Mouse (Mus musculus) cerebellum, adult 2 months (tissue): ENCODE results near the gene Pdlim7. TPM values are rescaled to one million over a fixed set of nuclear protein-coding genes. Genes with fewer than 3 reads are reported as not detected.
A peak's percentile ranks its signal among the peaks of the same experiment; 100 is the strongest.

Experiments used
- DNase-seq, 2 experiments: peaks; one replicate each; pipeline ENCODE4 v3.0.0; 2021
- H3K27ac ChIP-seq: fragments of 200-500 bp; 2 replicates; pipeline ENCODE4 v1.5.1; 2012; ENCODE audit warnings: low read length, control low read depth, inconsistent platforms; ENCODE audit not compliant: insufficient read depth
- H3K27me3 ChIP-seq: fragments of 200-500 bp; 2 replicates; pipeline ENCODE4 v1.6.1; 2012; ENCODE audit warnings: inconsistent platforms, mild to moderate bottlenecking, low read length, moderate library complexity; ENCODE audit not compliant: control insufficient read depth, insufficient read depth
- H3K4me1 ChIP-seq: fragments of 200-500 bp; 2 replicates; pipeline ENCODE4 v1.6.1; 2011; ENCODE audit warnings: low read length; ENCODE audit not compliant: control insufficient read depth, insufficient read depth
- H3K4me3 ChIP-seq: fragments of 200-500 bp; replicated peaks from 2 replicates; pipeline ENCODE3; 2011; ENCODE audit warnings: mild to moderate bottlenecking, low read depth, low read length, control low read depth; ENCODE audit not compliant: insufficient read depth
- CTCF ChIP-seq: fragments of 200-500 bp; IDR thresholded peaks from 2 replicates; pipeline ENCODE4 v1.5.1; 2011; ENCODE audit warnings: low read depth, mild to moderate bottlenecking, control low read depth, low read length, moderate library complexity, borderline replicate concordance; ENCODE audit not compliant: insufficient read depth
- POLR2A ChIP-seq: fragments of 200-500 bp; IDR thresholded peaks from 2 replicates; pipeline ENCODE4 v1.6.1; 2011; ENCODE audit warnings: low read length, control low read depth, borderline replicate concordance; ENCODE audit not compliant: insufficient read depth
- WGBS: fragments of 180-500 bp; shearing (Covaris S2); methylation state at CpG from one replicate; pipeline ENCODE4 v1.1.7; 2018; 5-methylcytosine and 5-hydroxymethylcytosine counted together
- polyA plus RNA-seq: library from polyadenylated mRNA; depleted of rRNA; stranded (reverse); fragments of >200 nt; gene quantifications from 2 replicates; pipeline ENCODE4 v1.2.3, GENCODE M21; 2012

Gene Pdlim7
- polyA plus RNA-seq, 1 experiment: 66.8 TPM

DNA sequence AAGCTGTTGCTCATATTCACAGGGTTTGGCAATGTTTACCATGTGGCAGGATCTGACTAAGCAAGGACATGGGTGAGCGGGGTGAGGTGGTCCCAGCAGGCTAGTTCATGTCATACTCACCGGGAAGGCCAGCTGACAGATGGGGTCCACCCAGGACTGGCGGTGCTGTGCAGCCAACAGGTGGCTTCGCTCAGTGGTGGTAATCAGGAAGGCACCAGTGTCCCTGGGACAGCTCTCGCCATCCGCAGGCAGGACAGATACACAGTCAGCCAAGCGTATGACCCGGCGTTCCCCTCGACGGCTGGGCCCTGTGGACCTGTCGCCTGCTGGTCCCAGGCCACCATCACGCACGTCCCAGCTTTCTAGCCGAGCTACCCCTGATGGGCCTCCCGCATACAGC is 13.7 kb upstream of the Pdlim7 start:
- no peak overlapping the region for H3K27ac ChIP-seq
- 32% methylated on average over 16 of the region's 16 CpGs for WGBS
- H3K4me1 ChIP-seq: no peaks in the 10 kb centered on the region

GRCm38 (mm10) chr13:55525733-55526553 is 12.5 kb upstream of the Pdlim7 start:
- TF ChIP-seq POLR2A (no peak), CTCF (no peak)
- no peaks in the 10 kb centered on the region for H3K4me1 ChIP-seq
- H3K4me3 ChIP-seq: no peak overlapping the region
- 74% methylated on average over 16 of the region's 16 CpGs for WGBS
- DNase-seq: no peak
- no peaks in the 10 kb centered on the region for H3K27me3 ChIP-seq
- no peak overlapping the region for H3K27ac ChIP-seq

More for the DNA sequence above, 13.7 kb upstream of the Pdlim7 start:
- H3K4me3 ChIP-seq: no peak overlapping the region
- DNase-seq: no peak
- H3K27me3 ChIP-seq: no peaks in the 10 kb centered on the region
- TF ChIP-seq CTCF (no peak), POLR2A (no peak)

DNA sequence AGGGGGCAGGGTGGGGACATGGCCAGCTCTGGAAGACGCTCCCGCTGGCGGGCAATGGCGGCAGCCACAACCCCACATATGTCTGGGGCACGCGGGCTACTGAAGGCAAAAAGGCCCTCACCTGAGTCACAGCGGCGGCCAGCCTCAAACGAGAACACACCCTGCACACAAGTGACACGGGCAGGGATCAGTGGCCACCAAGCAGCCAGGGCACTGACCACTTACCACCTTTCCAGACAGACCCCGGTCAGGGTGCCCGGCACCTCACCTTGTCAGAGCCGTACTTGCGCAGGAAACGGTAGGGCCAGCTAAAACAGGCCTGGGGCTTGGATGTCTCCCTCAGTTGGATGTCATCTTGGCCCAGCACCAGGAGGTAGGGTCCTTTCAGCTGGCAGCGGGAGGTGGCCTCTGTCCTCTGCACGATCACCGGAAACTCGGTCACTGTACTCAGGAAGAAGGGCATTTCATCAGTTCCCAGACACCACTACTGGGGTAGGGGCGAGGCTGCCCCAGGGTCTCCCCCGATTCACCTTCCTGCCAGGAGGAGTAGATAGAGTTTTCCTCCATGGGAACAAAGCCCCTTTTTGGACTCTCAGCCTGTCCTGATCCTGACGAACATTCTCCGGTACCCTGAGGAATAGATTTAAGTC is 10.6 kb upstream of the Pdlim7 start:
- no peak for DNase-seq
- Histone ChIP-seq H3K27ac (no peak overlapping the region), H3K4me3 (no peak overlapping the region), H3K4me1 (no peaks in the 10 kb centered on the region), H3K27me3 (no peaks in the 10 kb centered on the region)
- TF ChIP-seq POLR2A (no peak), CTCF (no peak)
- WGBS: 85% methylated on average over 23 of the region's 23 CpGs

- 69% methylated on average over 17 of the region's 17 CpGs for WGBS
- no peak for DNase-seq
- Histone ChIP-seq H3K4me3 (no peak overlapping the region), H3K4me1 (no peaks in the 10 kb centered on the region), H3K27me3 (no peaks in the 10 kb centered on the region), H3K27ac (no peak overlapping the region)
- TF ChIP-seq CTCF (no peak), POLR2A (no peak)
Observed at GRCm38 (mm10) chr13:55523278-55523677, 9.8 kb upstream of the Pdlim7 start.

DNA sequence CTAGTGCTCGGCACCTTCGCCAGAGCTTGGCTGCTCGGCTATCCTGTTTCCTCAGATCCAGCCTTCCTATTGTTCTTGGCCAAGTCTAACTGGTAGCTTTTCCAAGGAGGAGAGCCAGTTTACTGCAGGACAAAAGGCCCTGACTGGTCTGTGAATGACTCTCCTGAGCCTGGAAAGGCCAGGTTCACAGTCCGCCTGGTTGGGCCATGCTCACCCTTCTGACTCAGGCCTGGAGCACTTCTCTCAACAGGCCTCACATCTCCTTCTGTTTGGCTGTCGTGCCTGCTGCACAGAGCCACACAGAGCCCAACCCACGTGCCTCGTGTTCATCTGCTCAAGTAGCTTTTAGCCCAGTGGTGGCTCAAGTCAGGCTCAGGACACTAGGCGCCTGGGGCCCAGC is 9.3 kb upstream of the Pdlim7 start:
- 47% methylated on average over 8 of the region's 8 CpGs for WGBS
- no peaks in the 10 kb centered on the region for H3K4me1 ChIP-seq
- no peaks in the 10 kb centered on the region for H3K27me3 ChIP-seq
- TF ChIP-seq CTCF (no peak), POLR2A (no peak)
- H3K4me3 ChIP-seq: no peak overlapping the region
- H3K27ac ChIP-seq: no peak overlapping the region
- no peak for DNase-seq

GRCm38 (mm10) chr13:55519606-55520005 is 6.1 kb upstream of the Pdlim7 start:
- 27% methylated on average over 4 of the region's 4 CpGs for WGBS
- H3K27me3 ChIP-seq: no peaks in the 10 kb centered on the region
- TF ChIP-seq CTCF (no peak), POLR2A (no peak)
- no peak for DNase-seq
- H3K4me3 ChIP-seq: no peak overlapping the region
- no peak overlapping the region for H3K27ac ChIP-seq
- no peaks in the 10 kb centered on the region for H3K4me1 ChIP-seq

DNA sequence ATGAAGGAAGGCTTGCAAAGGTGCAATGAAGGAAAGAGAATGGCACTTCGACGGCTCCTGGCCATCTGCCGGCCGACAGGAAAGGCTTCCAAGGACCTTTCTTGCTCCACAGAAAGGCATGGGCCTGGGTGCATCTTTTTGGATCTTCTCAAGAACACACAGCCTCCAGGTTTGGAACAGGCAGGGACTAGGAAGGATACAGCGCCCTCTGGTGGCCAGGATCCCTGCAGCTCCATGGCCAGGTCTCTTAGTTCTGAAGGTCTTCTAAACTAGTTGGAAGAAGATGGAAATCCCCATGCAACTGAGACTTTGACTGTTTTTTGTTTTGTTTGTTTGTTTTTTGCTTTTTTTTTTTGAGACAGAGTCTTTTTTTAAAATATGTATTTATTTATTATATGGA is 3.5 kb upstream of the Pdlim7 start:
- peak; percentile 80 to 90 for DNase-seq
- whole genome bisulfite sequencing: under 1% methylated on average over 5 of the region's 5 CpGs
- TF ChIP-seq POLR2A: no peak
- TF ChIP-seq CTCF: peak; percentile 95
- no peak overlapping the region for H3K4me3 ChIP-seq
- no peaks in the 10 kb centered on the region for H3K27me3 ChIP-seq
- peaks cover 5% of the 10 kb centered on the region for H3K4me1 ChIP-seq
- H3K27ac ChIP-seq: no peak overlapping the region

DNA sequence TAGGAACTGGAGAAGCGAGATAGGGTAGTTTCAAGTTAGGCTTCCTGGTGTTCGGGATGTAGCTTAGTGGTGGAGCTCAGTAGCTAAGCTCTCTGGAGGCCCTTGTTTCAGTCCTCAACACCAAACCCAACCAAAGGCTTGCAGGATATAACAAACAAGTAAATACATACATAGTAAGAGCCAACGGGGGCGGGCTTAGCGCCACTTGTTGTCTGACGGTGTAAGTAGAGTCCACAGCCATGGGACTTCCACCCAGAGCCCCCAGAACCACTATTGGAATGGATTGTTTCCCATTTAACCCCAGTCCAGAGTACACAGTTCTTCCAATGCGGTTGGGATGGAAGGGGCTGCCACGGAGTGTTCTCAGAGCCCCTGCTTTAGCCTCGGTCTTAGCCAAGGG is 352 bp upstream of the Pdlim7 start:
- H3K4me1 ChIP-seq: peaks cover 5% of the 10 kb centered on the region
- 34% methylated on average over 9 of the region's 9 CpGs for WGBS
- no peak overlapping the region for H3K27ac ChIP-seq
- H3K4me3 ChIP-seq: no peak overlapping the region
- DNase-seq: no peak
- TF ChIP-seq CTCF (no peak), POLR2A (no peak)
- no peaks in the 10 kb centered on the region for H3K27me3 ChIP-seq
